Mouse (Mus musculus) liver, adult 2 months (tissue): ENCODE results near the gene Gnl2. TPM values are rescaled to one million over a fixed set of nuclear protein-coding genes. Genes with fewer than 3 reads are reported as not detected.

Experiments
- DNase-seq: peaks from one replicate; pipeline ENCODE4 v3.0.0-alpha.2; 2011; ENCODE audit warnings: low read depth, low spot score; ENCODE audit errors: extremely low read depth
- H3K27ac ChIP-seq: fragments of 200-500 bp; replicated peaks from 2 replicates; pipeline ENCODE4 v1.5.1; 2012; ENCODE audit warnings: low read depth, mild to moderate bottlenecking, control low read depth, inconsistent platforms, low read length; ENCODE audit not compliant: insufficient read depth
- H3K27me3 ChIP-seq: fragments of 200-500 bp; 2 replicates; pipeline ENCODE4 v1.6.1; 2012; ENCODE audit warnings: mild to moderate bottlenecking, moderate library complexity, low read length, inconsistent platforms; ENCODE audit not compliant: control insufficient read depth, insufficient read depth
- H3K36me3 ChIP-seq: fragments of 200-500 bp; 2 replicates; pipeline ENCODE4 v1.6.1; 2012; ENCODE audit warnings: low read length, inconsistent platforms; ENCODE audit not compliant: control insufficient read depth, insufficient read depth
- H3K4me1 ChIP-seq: fragments of 200-500 bp; 2 replicates; pipeline ENCODE4 v1.6.1; 2011; ENCODE audit warnings: low read length; ENCODE audit not compliant: control insufficient read depth, insufficient read depth
- H3K4me3 ChIP-seq: fragments of 200-500 bp; 2 replicates; pipeline ENCODE4 v1.5.1; 2011; ENCODE audit warnings: low read depth, mild to moderate bottlenecking, control low read depth, low read length, moderate library complexity; ENCODE audit not compliant: insufficient read depth
- H3K79me2 ChIP-seq: fragments of 200-500 bp; 2 replicates; pipeline ENCODE4 v1.6.1; 2012; ENCODE audit warnings: inconsistent platforms, mild to moderate bottlenecking, low read length, moderate library complexity; ENCODE audit not compliant: control insufficient read depth, insufficient read depth
- H3K9ac ChIP-seq: fragments of 200-500 bp; 2 replicates; pipeline ENCODE4 v1.6.1; 2012; ENCODE audit warnings: low read depth, mild to moderate bottlenecking, control low read depth, inconsistent platforms, low read length
- CTCF ChIP-seq: fragments of 200-500 bp; IDR thresholded peaks from 2 replicates; pipeline ENCODE4 v1.5.1; 2011; ENCODE audit warnings: low read depth, low read length, control low read depth
- POLR2A ChIP-seq: fragments of 200-500 bp; IDR thresholded peaks from 2 replicates; pipeline ENCODE4 v1.6.1; 2011; ENCODE audit warnings: low read length, control low read depth; ENCODE audit not compliant: insufficient read depth; ENCODE audit errors: extremely low read depth
- WGBS: fragments of 180-500 bp; shearing (Covaris S2); methylation state at CpG from one replicate; pipeline ENCODE4 v1.1.7; 2018; 5-methylcytosine and 5-hydroxymethylcytosine counted together
- polyA plus RNA-seq: library from polyadenylated mRNA; depleted of rRNA; stranded (reverse); fragments of >200 nt; gene quantifications from 2 replicates; pipeline ENCODE4 v1.2.3, GENCODE M21; 2012; rRNA removed
- total RNA-seq: library from RNA; depleted of rRNA; stranded (reverse); fragments of >200 nt; gene quantifications from 2 replicates; pipeline ENCODE4 v1.2.3, GENCODE M21; 2014; rRNA removed

Gene Gnl2
- total RNA-seq (19.3 and 22.0 TPM in 2 replicates), polyA plus RNA-seq (7.1 and 13.7 TPM in 2 replicates)

- Histone ChIP-seq H3K27me3 (no peaks in the 10 kb centered on the region), H3K79me2 (no peaks in the 10 kb centered on the region), H3K4me3 (no peak within 1 kb of the TSS), H3K4me1 (no peaks in the 10 kb centered on the region), H3K27ac (no peak within 1 kb of the TSS), H3K9ac (no peak within 1 kb of the TSS), H3K36me3 (no peaks in the 10 kb centered on the region)
- no peak for TF ChIP-seq CTCF
- TF ChIP-seq POLR2A = no peak
- peak; percentile 5 for DNase-seq
- 69% methylated on average over 10 of the region's 10 CpGs for WGBS
Observed at GRCm38 (mm10) chr4:125015806-125016635, at the start of gene Gnl2. Gene Gnl2 (plus strand): TSS chr4:125016585.

- Histone ChIP-seq H3K36me3 (no peaks in the 10 kb centered on the region), H3K79me2 (no peaks in the 10 kb centered on the region), H3K9ac (no peak overlapping the region), H3K27me3 (no peaks in the 10 kb centered on the region), H3K27ac (no peak overlapping the region), H3K4me1 (no peaks in the 10 kb centered on the region), H3K4me3 (no peak overlapping the region)
- DNase-seq = no peak
- WGBS = 72% methylated on average over 6 of the region's 6 CpGs
- TF ChIP-seq CTCF = no peak
- TF ChIP-seq POLR2A = no peak
Observed at GRCm38 (mm10) chr4:124968711-124969110, 47.7 kb upstream of the Gnl2 start.

- Histone ChIP-seq H3K27ac (no peak overlapping the region), H3K79me2 (no peaks in the 10 kb centered on the region), H3K36me3 (no peaks in the 10 kb centered on the region), H3K4me3 (no peak overlapping the region), H3K4me1 (no peaks in the 10 kb centered on the region), H3K27me3 (no peaks in the 10 kb centered on the region), H3K9ac (no peak overlapping the region)
- DNase-seq = no peak
- TF ChIP-seq POLR2A = no peak
- TF ChIP-seq CTCF = no peak
- 79% methylated on average over 7 of the region's 7 CpGs for WGBS
Observed at GRCm38 (mm10) chr4:124969219-124969848, 47.1 kb upstream of the Gnl2 start.

- Histone ChIP-seq H3K27me3 (no peaks in the 10 kb centered on the region), H3K36me3 (no peaks in the 10 kb centered on the region), H3K4me3 (no peak overlapping the region), H3K27ac (no peak overlapping the region), H3K9ac (no peak overlapping the region), H3K4me1 (no peaks in the 10 kb centered on the region), H3K79me2 (no peaks in the 10 kb centered on the region)
- 72% methylated on average over 11 of the region's 11 CpGs for WGBS
- no peak for DNase-seq
- no peak for TF ChIP-seq POLR2A
Observed at GRCm38 (mm10) chr4:124970194-124970593, 46.2 kb upstream of the Gnl2 start.

GRCm38 (mm10) chr4:124970677-124971076, 45.7 kb upstream of the Gnl2 start:
- H3K79me2 ChIP-seq = no peaks in the 10 kb centered on the region
- TF ChIP-seq CTCF = no peak
- WGBS = 52% methylated on average over 5 of the region's 5 CpGs
- no peaks in the 10 kb centered on the region for H3K36me3 ChIP-seq
- no peak overlapping the region for H3K9ac ChIP-seq
- H3K4me1 ChIP-seq = no peaks in the 10 kb centered on the region
- no peak overlapping the region for H3K27ac ChIP-seq
- DNase-seq = no peak
- H3K4me3 ChIP-seq = no peak overlapping the region
- H3K27me3 ChIP-seq = no peaks in the 10 kb centered on the region

- H3K9ac ChIP-seq = no peak overlapping the region
- no peak for TF ChIP-seq POLR2A
- TF ChIP-seq CTCF = no peak
- no peaks in the 10 kb centered on the region for H3K79me2 ChIP-seq
- H3K36me3 ChIP-seq = no peaks in the 10 kb centered on the region
- no peak for DNase-seq
- no peaks in the 10 kb centered on the region for H3K4me1 ChIP-seq
- no peaks in the 10 kb centered on the region for H3K27me3 ChIP-seq
- 71% methylated on average over 8 of the region's 8 CpGs for WGBS
- H3K27ac ChIP-seq = no peak overlapping the region
- no peak overlapping the region for H3K4me3 ChIP-seq
Observed at GRCm38 (mm10) chr4:124971094-124971493, 45.3 kb upstream of the Gnl2 start.
